Mouse (Mus musculus): ENCODE measurements at regions not wholly inside any gene's neighbourhood (a gene's known extent, or its start where the extent isn't known, plus 50 kb on each side); places are given as distances from the start of the nearest gene placed in this dataset.

DNA sequence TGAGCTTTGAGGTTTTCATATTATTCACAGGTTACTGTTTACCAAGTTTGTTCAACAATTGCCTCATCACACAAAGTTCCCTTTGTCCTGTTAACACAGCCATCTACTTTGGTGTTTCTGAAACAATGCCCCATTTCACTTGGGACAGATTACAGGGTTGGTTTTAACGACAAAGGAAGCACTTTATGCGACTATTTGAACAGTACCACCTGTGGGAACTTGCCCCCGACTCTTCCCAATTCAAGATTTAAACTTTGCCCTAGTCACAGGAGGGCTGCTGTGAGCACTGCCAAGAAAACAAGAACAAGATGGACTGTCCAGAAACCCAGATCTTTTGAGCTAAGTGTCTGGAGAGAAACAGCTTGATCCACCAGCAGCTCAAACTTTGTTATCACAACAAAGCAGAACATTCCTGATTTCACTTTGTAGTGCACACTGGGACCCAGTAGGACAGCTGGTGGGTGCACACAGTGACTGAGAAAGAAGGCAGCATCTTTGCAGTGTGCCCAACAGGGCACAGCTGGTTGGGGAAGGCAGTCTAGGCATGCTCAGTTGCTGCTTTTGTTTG lies 283.8 kb upstream of the Rbms1 start:
- no peak for DNase-seq (ENCODE audit: extremely low spot score, low spot score)

- no peak for DNase-seq (ENCODE audit: extremely low spot score, low spot score)
Observed at GRCm38 (mm10) chr2:61245526-61245925, 282.5 kb upstream of the Rbms1 start.

DNA sequence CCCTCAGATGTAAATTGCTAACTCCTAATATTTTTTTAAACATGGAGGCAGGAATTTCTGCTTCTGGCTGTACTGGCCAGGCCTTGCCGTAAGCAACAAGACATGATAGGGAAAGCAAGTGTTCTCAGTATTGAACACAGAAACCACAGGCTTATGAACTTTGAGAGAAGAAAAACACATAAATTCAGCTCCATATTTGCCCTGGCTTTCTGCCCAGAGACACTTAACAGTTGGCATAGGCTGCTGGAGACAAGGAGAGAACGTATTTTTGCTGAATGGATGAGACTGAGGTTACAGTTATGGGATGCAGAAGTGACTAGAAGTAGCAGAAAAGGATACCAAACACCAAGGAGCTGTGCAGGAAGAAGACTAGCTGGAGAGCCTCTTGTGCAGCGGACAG lies 258.7 kb upstream of the Rbms1 start:
- no peak for DNase-seq (ENCODE audit: extremely low spot score, low spot score)

GRCm38 (mm10) chr2:61221157-61221556 lies 258.2 kb upstream of the Rbms1 start:
- DNase-seq (ENCODE audit: extremely low spot score, low spot score) = no peak

- DNase-seq (ENCODE audit: extremely low spot score, low spot score) = no peak
Observed at GRCm38 (mm10) chr2:61213951-61214350, 251.0 kb upstream of the Rbms1 start.

GRCm38 (mm10) chr2:61201387-61201786 lies 238.4 kb upstream of the Rbms1 start:
- DNase-seq (ENCODE audit: extremely low spot score, low spot score) = no peak

- DNase-seq (ENCODE audit: extremely low spot score, low spot score) = no peak
Observed at GRCm38 (mm10) chr2:61193976-61194375, 231.0 kb upstream of the Rbms1 start.

GRCm38 (mm10) chr2:61182424-61182979 lies 219.5 kb upstream of the Rbms1 start:
- DNase-seq (ENCODE audit: extremely low spot score, low spot score) = no peak

DNA sequence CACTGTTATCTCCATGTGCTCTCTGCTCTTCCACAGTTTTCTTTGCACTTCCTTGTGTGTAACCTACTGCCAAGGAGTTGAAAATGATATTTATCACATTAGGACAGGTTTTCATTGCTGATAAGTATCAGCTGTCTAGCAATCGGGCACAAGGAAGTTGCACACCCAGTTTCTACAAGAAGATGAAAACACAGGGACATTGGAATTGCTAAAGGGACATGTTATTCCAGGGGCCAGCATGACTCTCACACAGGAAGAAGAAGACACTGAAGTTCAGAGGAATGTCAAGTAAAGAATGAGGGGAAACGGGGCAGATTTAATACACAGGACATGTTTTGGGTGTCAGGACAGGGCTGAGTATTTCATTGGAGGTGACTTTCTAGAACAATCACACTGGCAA lies 214.8 kb upstream of the Rbms1 start:
- DNase-seq (ENCODE audit: extremely low spot score, low spot score) = no peak

GRCm38 (mm10) chr2:61176807-61177206 lies 213.8 kb upstream of the Rbms1 start:
- DNase-seq (ENCODE audit: extremely low spot score, low spot score) = peak; percentile 53

DNA sequence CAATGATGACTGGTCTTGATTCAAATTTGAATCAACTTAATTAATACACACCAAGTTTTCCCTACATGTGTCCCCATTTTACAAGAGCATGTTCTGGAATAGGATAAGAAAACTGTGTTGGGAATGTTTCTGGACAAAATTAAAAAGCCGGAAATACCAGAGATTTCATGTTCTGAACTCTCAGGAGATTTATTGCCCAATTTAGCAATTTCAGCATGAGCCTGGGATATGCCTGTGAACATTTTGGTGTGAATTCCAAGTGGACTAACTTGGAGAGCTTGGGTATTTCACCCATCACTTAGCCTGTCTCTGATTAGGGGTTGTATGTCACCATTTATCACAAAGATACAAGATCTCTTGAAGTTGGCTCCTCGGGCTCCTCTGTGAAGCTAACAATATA lies 210.6 kb upstream of the Rbms1 start:
- no peak for DNase-seq (ENCODE audit: extremely low spot score, low spot score)

DNA sequence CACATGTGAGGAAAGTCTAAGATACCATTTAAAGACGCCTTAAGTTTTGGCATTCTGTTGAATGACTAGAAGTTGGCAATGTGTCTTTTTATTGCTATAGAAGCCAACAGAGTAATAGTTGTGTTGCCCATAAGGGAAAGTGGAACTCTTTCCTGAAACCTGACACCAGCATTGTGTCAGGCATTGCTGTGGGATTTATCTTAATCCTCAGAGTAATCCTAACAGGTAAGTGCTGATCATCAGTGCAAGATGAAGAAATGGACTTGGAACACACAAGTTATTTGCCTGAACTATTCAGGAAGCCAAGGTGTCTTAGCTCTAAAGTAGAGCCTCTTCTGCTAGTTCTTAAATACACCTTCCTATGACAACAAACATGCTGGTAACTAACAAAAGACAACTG lies 198.3 kb upstream of the Rbms1 start:
- DNase-seq (ENCODE audit: extremely low spot score, low spot score) = no peak

DNA sequence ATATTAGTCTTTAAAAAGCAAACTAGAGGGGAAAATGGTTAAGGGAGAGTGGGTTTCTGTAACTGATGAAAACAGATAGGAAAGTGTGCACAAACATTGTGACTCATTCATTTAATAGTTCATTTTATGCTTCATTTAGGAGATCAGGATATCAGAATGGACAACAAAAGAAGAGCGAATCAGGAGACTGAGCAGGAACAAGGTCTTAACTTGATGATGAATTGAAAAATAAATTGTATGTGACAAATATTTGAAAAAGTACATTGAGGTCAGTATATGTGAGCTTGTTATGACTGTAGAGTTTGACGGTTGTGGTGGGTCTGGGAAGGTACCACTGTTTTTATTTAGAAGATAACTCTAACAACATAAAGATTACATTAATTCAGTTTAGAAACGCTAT lies 196.8 kb upstream of the Rbms1 start:
- DNase-seq (ENCODE audit: extremely low spot score, low spot score) = no peak

- peak; percentile 45 for DNase-seq (ENCODE audit: extremely low spot score, low spot score)
Observed at GRCm38 (mm10) chr2:61138998-61139631, 176.1 kb upstream of the Rbms1 start.

DNA sequence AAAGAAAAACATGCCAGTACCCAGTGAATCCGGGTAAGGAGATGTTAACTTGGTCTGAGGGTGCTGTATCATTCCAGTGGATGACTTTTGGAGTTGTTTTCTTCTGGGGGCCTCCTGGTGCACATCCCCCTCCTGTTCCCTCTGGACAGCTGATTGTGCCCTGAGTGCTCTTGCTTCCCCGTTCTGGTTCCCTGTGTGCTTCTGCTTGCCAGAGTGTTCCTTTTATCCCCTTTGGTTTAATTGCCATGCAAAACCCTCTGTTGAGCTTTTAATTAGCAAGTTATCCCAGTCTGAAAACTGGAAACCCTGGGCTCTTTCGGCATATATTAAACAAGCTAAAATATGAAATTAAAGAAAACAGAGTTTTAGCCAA lies 175.6 kb upstream of the Rbms1 start:
- peak; percentile 20 for DNase-seq (ENCODE audit: extremely low spot score, low spot score)

GRCm38 (mm10) chr2:61137378-61137777 lies 174.4 kb upstream of the Rbms1 start:
- no peak for DNase-seq (ENCODE audit: extremely low spot score, low spot score)

GRCm38 (mm10) chr2:61136926-61137325 lies 173.9 kb upstream of the Rbms1 start:
- no peak for DNase-seq (ENCODE audit: extremely low spot score, low spot score)

DNA sequence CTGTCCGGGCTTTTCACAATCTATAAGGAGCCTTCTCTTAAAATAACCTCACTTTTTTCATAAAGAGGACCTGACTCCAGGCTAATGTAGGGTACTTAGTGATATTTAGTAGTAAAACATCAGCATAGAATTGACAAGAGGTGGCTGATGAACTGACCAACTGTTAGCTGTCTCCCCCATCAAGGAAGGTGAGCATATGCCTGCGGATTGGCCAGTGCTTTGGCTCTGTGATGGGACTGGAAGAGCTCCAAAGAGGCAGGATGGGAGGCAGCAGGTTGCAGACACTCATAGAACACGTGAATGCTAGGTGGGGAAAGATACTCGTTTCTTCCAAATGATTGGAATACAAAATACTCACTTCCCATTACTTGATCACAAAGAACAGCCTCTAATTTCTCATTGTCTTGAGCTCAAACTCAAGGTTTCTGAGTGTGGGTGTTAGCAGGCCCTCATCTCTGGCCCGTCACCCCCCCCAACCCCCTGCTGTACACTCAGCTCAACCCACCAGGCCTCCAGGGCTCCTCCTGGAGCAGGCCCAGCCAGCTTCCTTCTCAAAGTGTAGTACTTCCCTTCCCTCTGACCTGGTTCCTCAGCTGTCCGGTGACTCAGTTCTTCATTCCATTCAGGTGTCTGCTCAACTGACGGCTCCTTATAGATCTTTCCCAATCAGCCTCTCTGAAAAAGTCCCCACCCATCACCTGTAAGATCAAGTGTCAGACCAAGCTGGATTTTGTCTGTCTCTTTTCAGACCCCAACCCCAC lies 160.2 kb upstream of the Rbms1 start:
- no peak for DNase-seq (ENCODE audit: extremely low spot score, low spot score)

DNA sequence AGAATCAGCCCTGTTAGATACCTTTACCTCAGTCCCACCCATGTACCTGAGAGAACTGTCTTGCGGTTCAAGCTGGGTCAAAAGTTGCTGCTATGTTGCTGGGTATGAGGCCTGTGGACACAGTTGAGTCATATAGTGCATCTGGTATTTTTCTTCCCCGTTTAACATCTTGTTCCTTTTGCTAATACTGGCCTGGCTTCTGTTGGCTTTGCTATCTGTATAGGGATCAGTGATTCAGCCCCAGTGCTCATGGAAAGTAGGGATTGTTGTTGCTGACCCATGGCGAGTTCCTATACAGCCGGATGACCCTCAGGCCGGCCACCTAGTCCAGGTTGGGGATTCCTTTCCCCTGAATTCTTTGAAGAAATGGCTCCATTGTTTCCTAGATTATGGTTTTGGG lies 158.3 kb upstream of the Rbms1 start:
- no peak for DNase-seq (ENCODE audit: extremely low spot score, low spot score)

- DNase-seq (ENCODE audit: extremely low spot score, low spot score) = no peak
Observed at GRCm38 (mm10) chr2:61114620-61115019, 151.6 kb upstream of the Rbms1 start.

- DNase-seq (ENCODE audit: extremely low spot score, low spot score) = no peak
Observed at GRCm38 (mm10) chr2:61113916-61114315, 150.9 kb upstream of the Rbms1 start.

DNA sequence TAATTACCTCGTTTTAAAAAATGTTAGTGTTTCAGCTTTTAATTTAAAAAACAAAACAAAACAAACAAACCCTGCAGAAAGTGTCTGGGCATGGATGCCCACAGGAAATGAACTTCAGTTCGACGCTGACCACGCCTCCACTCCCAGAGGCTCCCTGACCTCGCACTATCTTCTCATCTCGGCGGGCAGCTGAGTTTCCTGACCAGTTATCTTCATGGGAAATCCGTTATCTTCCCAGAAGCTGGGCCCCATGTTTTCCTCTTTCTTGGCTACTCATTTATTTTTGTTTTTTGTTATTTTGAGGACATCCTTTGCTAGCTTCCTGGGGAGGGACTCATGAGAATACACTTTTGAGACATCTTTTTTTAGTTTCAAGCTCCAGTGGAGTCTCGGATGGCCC lies 147.6 kb upstream of the Rbms1 start:
- DNase-seq (ENCODE audit: extremely low spot score, low spot score) = no peak

- no peak for DNase-seq (ENCODE audit: extremely low spot score, low spot score)
Observed at GRCm38 (mm10) chr2:61109564-61109963, 146.6 kb upstream of the Rbms1 start.

Measured in neural tube, embryonic 10.5 days (tissue).